Mouse (Mus musculus): Measurements from ENCODE around the gene Uts2b. TPM values are rescaled to one million over a fixed set of nuclear protein-coding genes. Genes with fewer than 3 reads are reported as not detected.

Uts2b gene
- total RNA-seq (2021): not detected
- long read RNA-seq, experiment 1: 0 reads
- long read RNA-seq, experiment 2: 0 reads

GRCm38 (mm10) chr16:27370191-27370590 lies at the start of gene Uts2b:
Uts2b (minus strand) TSS chr16:27370239.
- DNase-seq (ENCODE audit: low spot score in 2 of 2): no peak

GRCm38 (mm10) chr16:27417632-27418031 lies 47.6 kb upstream of the Uts2b start:
- DNase-seq (ENCODE audit: low spot score in 2 of 2): no peak

GRCm38 (mm10) chr16:27416937-27417584 lies 47.0 kb upstream of the Uts2b start:
- no peak for DNase-seq (ENCODE audit: low spot score in 2 of 2)

GRCm38 (mm10) chr16:27404107-27404506 lies 34.1 kb upstream of the Uts2b start:
- no peak for DNase-seq (ENCODE audit: low spot score in 2 of 2)

- no peak for DNase-seq (ENCODE audit: low spot score in 2 of 2)
These were observed 31.5 kb upstream of the Uts2b start for GRCm38 (mm10) chr16:27401579-27401978.

- no peak for DNase-seq (ENCODE audit: low spot score in 2 of 2)
These were observed 29.7 kb upstream of the Uts2b start for GRCm38 (mm10) chr16:27399719-27400253.

- DNase-seq (ENCODE audit: low spot score in 2 of 2): no peak
These were observed 29.1 kb upstream of the Uts2b start for GRCm38 (mm10) chr16:27399026-27399718.

- DNase-seq (ENCODE audit: low spot score in 2 of 2): no peak
These were observed 26.9 kb upstream of the Uts2b start for GRCm38 (mm10) chr16:27396951-27397350.

- DNase-seq (ENCODE audit: low spot score in 2 of 2): no peak
These were observed 25.4 kb upstream of the Uts2b start for GRCm38 (mm10) chr16:27395251-27396037.

GRCm38 (mm10) chr16:27391845-27392244 lies 21.8 kb upstream of the Uts2b start:
- no peak for DNase-seq (ENCODE audit: low spot score in 2 of 2)

GRCm38 (mm10) chr16:27390306-27390705 lies 20.3 kb upstream of the Uts2b start:
- DNase-seq (ENCODE audit: low spot score in 2 of 2): no peak

- DNase-seq (ENCODE audit: low spot score in 2 of 2): no peak
These were observed 19.7 kb upstream of the Uts2b start for GRCm38 (mm10) chr16:27389534-27390282.

- DNase-seq (ENCODE audit: low spot score in 2 of 2): peak; percentile 62 to 66
These were observed 18.9 kb upstream of the Uts2b start, which contains the start of gene Ccdc50 for GRCm38 (mm10) chr16:27388761-27389451. Ccdc50 (plus strand) TSS chr16:27388869.

- DNase-seq (ENCODE audit: low spot score in 2 of 2): no peak
These were observed 17.9 kb upstream of the Uts2b start for GRCm38 (mm10) chr16:27387634-27388611.

GRCm38 (mm10) chr16:27386850-27387407 lies 16.9 kb upstream of the Uts2b start:
- DNase-seq (ENCODE audit: low spot score in 2 of 2): no peak

GRCm38 (mm10) chr16:27385649-27386048 lies 15.6 kb upstream of the Uts2b start:
- DNase-seq (ENCODE audit: low spot score in 2 of 2): no peak

- DNase-seq (ENCODE audit: low spot score in 2 of 2): no peak
These were observed 15.0 kb upstream of the Uts2b start for GRCm38 (mm10) chr16:27384893-27385603.

- no peak for DNase-seq (ENCODE audit: low spot score in 2 of 2)
These were observed 12.2 kb upstream of the Uts2b start for GRCm38 (mm10) chr16:27382217-27382616.

All from adrenal gland, postnatal 4 days (tissue).